Mouse (Mus musculus): ENCODE data around the gene Skap1.

GRCm38 (mm10) chr11:96790681-96791080 is 326.3 kb downstream of the Skap1 start:
- TF ChIP-seq CTCF (IDR thresholded peaks at IDR 0.05; ENCODE audit: low read depth), result no peak
- TF ChIP-seq EP300 (IDR thresholded peaks at IDR 0.05; ENCODE audit: low read depth), result no peak

Data from heart, postnatal 0 days (tissue).